Mouse (Mus musculus): Measurements from ENCODE around the gene Tsr2.

The Tsr2 gene

GRCm38 (mm10) chrX:151096171-151097058 is at the start of gene Tsr2:
TSS of gene Tsr2 (minus strand) at chrX:151096543.
- peak; percentile 91 for DNase-seq (ENCODE audit: low spot score)

GRCm38 (mm10) chrX:151132785-151133184 is 36.4 kb upstream of the Tsr2 start:
- peak; percentile 60 for DNase-seq (ENCODE audit: low spot score)

GRCm38 (mm10) chrX:151130493-151130892 is 34.1 kb upstream of the Tsr2 start:
- DNase-seq (ENCODE audit: low spot score) = no peak

GRCm38 (mm10) chrX:151123933-151124332 is 27.6 kb upstream of the Tsr2 start:
- DNase-seq (ENCODE audit: low spot score) = no peak

- peak; percentile 6 for DNase-seq (ENCODE audit: low spot score)
Observed at GRCm38 (mm10) chrX:151117432-151117831, 21.1 kb upstream of the Tsr2 start.

GRCm38 (mm10) chrX:151116795-151117194 is 20.5 kb upstream of the Tsr2 start:
- peak; percentile 68 for DNase-seq (ENCODE audit: low spot score)

GRCm38 (mm10) chrX:151107301-151108067 is 11.1 kb upstream of the Tsr2 start:
- DNase-seq (ENCODE audit: low spot score) = no peak

- no peak for DNase-seq (ENCODE audit: low spot score)
Observed at GRCm38 (mm10) chrX:151087418-151087817, 8.9 kb downstream of the Tsr2 start.

GRCm38 (mm10) chrX:151085599-151085998 is 10.7 kb downstream of the Tsr2 start:
- DNase-seq (ENCODE audit: low spot score) = no peak

GRCm38 (mm10) chrX:151076941-151077485 is 19.3 kb downstream of the Tsr2 start:
- DNase-seq (ENCODE audit: low spot score) = no peak

- no peak for DNase-seq (ENCODE audit: low spot score)
Observed at GRCm38 (mm10) chrX:151076007-151076406, 20.3 kb downstream of the Tsr2 start.

- DNase-seq (ENCODE audit: low spot score) = no peak
Observed at GRCm38 (mm10) chrX:151067876-151068275, 28.5 kb downstream of the Tsr2 start.

- DNase-seq (ENCODE audit: low spot score) = no peak
Observed at GRCm38 (mm10) chrX:151066071-151066666, 30.2 kb downstream of the Tsr2 start.

GRCm38 (mm10) chrX:151061615-151062299 is 34.6 kb downstream of the Tsr2 start:
- no peak for DNase-seq (ENCODE audit: low spot score)

- no peak for DNase-seq (ENCODE audit: low spot score)
Observed at GRCm38 (mm10) chrX:151059346-151059745, 37.0 kb downstream of the Tsr2 start.

- peak; percentile 26 for DNase-seq (ENCODE audit: low spot score)
Observed at GRCm38 (mm10) chrX:151055559-151055958, 40.8 kb downstream of the Tsr2 start.

- peak; percentile 4 for DNase-seq (ENCODE audit: low spot score)
Observed at GRCm38 (mm10) chrX:151054489-151054888, 41.9 kb downstream of the Tsr2 start.

GRCm38 (mm10) chrX:151050337-151050736 is 46.0 kb downstream of the Tsr2 start:
- peak; percentile 5 for DNase-seq (ENCODE audit: low spot score)

GRCm38 (mm10) chrX:151049661-151050215 is 46.6 kb downstream of the Tsr2 start:
- peak; percentile 8 for DNase-seq (ENCODE audit: low spot score)

GRCm38 (mm10) chrX:151047431-151048058 is 48.8 kb downstream of the Tsr2 start:
- peak; percentile 11 for DNase-seq (ENCODE audit: low spot score)
